In the genomic region with DNA sequence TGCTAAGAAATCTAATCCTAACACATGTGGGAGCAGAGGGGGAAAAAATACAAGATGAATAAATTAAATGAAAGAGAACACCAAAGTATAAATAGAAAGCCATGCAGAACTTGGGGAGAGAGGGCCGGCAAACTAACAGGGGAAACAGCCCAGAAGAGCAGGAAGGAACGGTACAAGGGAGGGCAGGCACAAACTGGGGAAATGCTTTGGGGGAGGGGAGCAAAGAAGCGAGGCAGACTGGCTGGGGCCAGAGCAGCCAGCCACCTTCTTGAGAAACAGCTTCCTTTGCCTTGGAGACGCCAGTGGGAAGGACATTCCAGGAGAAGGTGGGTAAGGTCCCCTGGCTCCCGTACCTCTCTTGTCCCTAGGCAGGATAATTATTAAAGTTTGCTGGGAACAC, we compare ENCODE assay signal across 9 mouse cellular contexts. TPM values are rescaled to one million over a fixed set of nuclear protein-coding genes. Genes with fewer than 3 reads are reported as not detected.
DNase-seq lines count a peak whose midpoint lies in the region; ATAC-seq and TF ChIP-seq lines count a peak whose summit lies in the region.
"Had no signal": no experiment of that assay in that cellular context is flagged by ENCODE, and none has a peak within 500 bp of the region (broad histone marks: within the 10 kb centered on the region; RNA-seq: fewer than 3 reads in every experiment).

No protein-coding gene starts in this region.

- no peak overlapping the region for H3K4me2 ChIP-seq in forebrain, embryonic 16.5 days (ENCODE audit: low read length)
- peak overlapping the region; percentile 26; the same call in 1 of the 2 replicates for H3K4me2 ChIP-seq in lung, embryonic 15.5 days
- 0 out of 2 replicates have a peak overlapping the region, but pooled peaks have one; percentile 0 for H3K4me2 ChIP-seq in hindbrain, postnatal 0 days (ENCODE audit: low read depth, low read length)
- no peak overlapping the region for H3K4me2 ChIP-seq in forebrain, embryonic 11.5 days (ENCODE audit: low read depth, low read length, severe bottlenecking)

- peaks cover 19% of the 10 kb centered on the region for H3K4me1 ChIP-seq in forebrain, embryonic 10.5 days
- H3K4me1 ChIP-seq in forebrain, embryonic 16.5 days (replicated peaks; ENCODE audit: control insufficient read depth, insufficient read depth, low read length): no peaks in the 10 kb centered on the region
- peaks cover 21% of the 10 kb centered on the region for H3K4me1 ChIP-seq in lung, embryonic 15.5 days
- H3K4me1 ChIP-seq in hindbrain, postnatal 0 days (ENCODE audit: insufficient read depth, low read length): no peaks in the 10 kb centered on the region
- no peaks in the 10 kb centered on the region; the same call in none of the 2 replicates for H3K4me1 ChIP-seq in forebrain, embryonic 11.5 days (replicated peaks; ENCODE audit: control insufficient read depth, insufficient read depth, low read length)

- ATAC-seq in forebrain, embryonic 16.5 days: no peak
- ATAC-seq in lung, embryonic 15.5 days (ENCODE audit: borderline replicate concordance, extremely low read depth, low FRiP score, low TSS enrichment): peak; percentile 73; the same call in 1 of the 2 replicates
- ATAC-seq in hindbrain, postnatal 0 days: peak; percentile 55; the same call in 1 of the 2 replicates
- peak; percentile 58 for ATAC-seq in megakaryocyte progenitor cell, adult 5-6 weeks (replicated peaks; ENCODE audit: poor library complexity)
- ATAC-seq in forebrain, embryonic 11.5 days (replicated peaks; ENCODE audit: low FRiP score): no peak
- ATAC-seq: forebrain, embryonic 14.5 days had no signal

- DNase-seq in forebrain, embryonic 10.5 days (ENCODE audit: extremely low spot score, low spot score): no peak
- no peak for DNase-seq in lung, postnatal 14 days
- no peak for DNase-seq in hindbrain, postnatal 0 days (ENCODE audit: low spot score)
- no peak for DNase-seq in left cerebral cortex, adult 18-20 months (ENCODE audit: low spot score in 2 of 2)
- no peak for DNase-seq in forebrain, embryonic 11.5 days (ENCODE audit: low spot score)

- H3K36me3 ChIP-seq in forebrain, embryonic 10.5 days (replicated peaks): peaks cover 97% of the 10 kb centered on the region
- H3K36me3 ChIP-seq in forebrain, embryonic 16.5 days (ENCODE audit: control insufficient read depth, insufficient read depth): no peaks in the 10 kb centered on the region
- no peaks in the 10 kb centered on the region for H3K36me3 ChIP-seq in lung, embryonic 15.5 days
- H3K36me3 ChIP-seq in hindbrain, postnatal 0 days (ENCODE audit: insufficient read depth, low read length): no peaks in the 10 kb centered on the region
- no peaks in the 10 kb centered on the region; the same call in 1 of the 2 replicates for H3K36me3 ChIP-seq in forebrain, embryonic 11.5 days (ENCODE audit: control insufficient read depth, insufficient read depth, low read length)

- H3K27me3 ChIP-seq in forebrain, embryonic 10.5 days (ENCODE audit: poor library complexity, severe bottlenecking): no peaks in the 10 kb centered on the region
- H3K27me3 ChIP-seq in forebrain, embryonic 16.5 days (replicated peaks; ENCODE audit: control insufficient read depth, insufficient read depth, low read length): no peaks in the 10 kb centered on the region
- H3K27me3 ChIP-seq in lung, embryonic 15.5 days: no peaks in the 10 kb centered on the region
- no peaks in the 10 kb centered on the region for H3K27me3 ChIP-seq in hindbrain, postnatal 0 days (ENCODE audit: insufficient read depth, low read length)
- no peaks in the 10 kb centered on the region for H3K27me3 ChIP-seq in forebrain, embryonic 11.5 days (ENCODE audit: control insufficient read depth, insufficient read depth, low read length)

- H3K4me3 ChIP-seq in forebrain, embryonic 10.5 days: no peak overlapping the region
- no peak overlapping the region for H3K4me3 ChIP-seq in forebrain, embryonic 16.5 days (replicated peaks; ENCODE audit: low read length)
- H3K4me3 ChIP-seq in lung, embryonic 15.5 days: no peak overlapping the region
- H3K4me3 ChIP-seq in hindbrain, postnatal 0 days (ENCODE audit: low read length): no peak overlapping the region
- no peak overlapping the region for H3K4me3 ChIP-seq in forebrain, embryonic 11.5 days (ENCODE audit: low read depth, low read length)

- TF ChIP-seq CTCF in hindbrain, postnatal 0 days (IDR thresholded peaks at IDR 0.05; ENCODE audit: low read depth): no peak

- no peak overlapping the region for H3K9ac ChIP-seq in forebrain, embryonic 16.5 days (replicated peaks; ENCODE audit: low read depth, low read length)
- no peak overlapping the region for H3K9ac ChIP-seq in lung, embryonic 15.5 days
- no peak overlapping the region for H3K9ac ChIP-seq in hindbrain, postnatal 0 days (replicated peaks; ENCODE audit: low read length)
- no peak overlapping the region for H3K9ac ChIP-seq in forebrain, embryonic 11.5 days (ENCODE audit: low read length)

- H3K27ac ChIP-seq in forebrain, embryonic 10.5 days: peak overlapping the region; percentile 40; the same call in 1 of the 2 replicates
- no peak overlapping the region for H3K27ac ChIP-seq in forebrain, embryonic 16.5 days (ENCODE audit: low read length)
- peak overlapping the region; percentile 64 for H3K27ac ChIP-seq in lung, embryonic 15.5 days
- 0 out of 2 replicates have a peak overlapping the region, but pooled peaks have one; percentile 9 for H3K27ac ChIP-seq in hindbrain, postnatal 0 days
- no peak overlapping the region for H3K27ac ChIP-seq in forebrain, embryonic 11.5 days (ENCODE audit: low read depth, low read length)

- WGBS in forebrain, embryonic 10.5 days: 44% methylated on average over 5 of the region's 5 CpGs
- 32% methylated on average over 5 of the region's 5 CpGs for WGBS in forebrain, embryonic 16.5 days
- WGBS in lung, embryonic 15.5 days: 7% methylated on average over 5 of the region's 5 CpGs
- WGBS in hindbrain, postnatal 0 days: 17% methylated on average over 5 of the region's 5 CpGs
- WGBS in forebrain, embryonic 11.5 days: 45% methylated on average over 5 of the region's 5 CpGs

- no peaks in the 10 kb centered on the region for H3K9me3 ChIP-seq in forebrain, embryonic 10.5 days
- H3K9me3 ChIP-seq in forebrain, embryonic 16.5 days (ENCODE audit: control insufficient read depth, low read length): no peaks in the 10 kb centered on the region
- no peaks in the 10 kb centered on the region for H3K9me3 ChIP-seq in lung, embryonic 15.5 days
- H3K9me3 ChIP-seq in hindbrain, postnatal 0 days (ENCODE audit: low read length): no peaks in the 10 kb centered on the region
- no peaks in the 10 kb centered on the region for H3K9me3 ChIP-seq in forebrain, embryonic 11.5 days (ENCODE audit: control insufficient read depth, low read length)

RNA-seq across cellular contexts. Expression of gene Hmga2, which starts 14.5 kb away (rescaled TPM):
- polyA plus RNA-seq in forebrain, embryonic 10.5 days (2016; fragmentation: Nextera tagmentation; extraction: Ambion mirVana): 115 and 117 TPM in 2 replicates
- polyA plus RNA-seq in forebrain, embryonic 16.5 days (2015; fragmentation: Nextera tagmentation; extraction: Ambion mirVana): 0.68 and 0.71 TPM in 2 replicates
- 7.8 and 8.7 TPM in 2 replicates for polyA plus RNA-seq in lung, embryonic 15.5 days (2015; fragmentation: Nextera tagmentation; extraction: Ambion mirVana)
- 1.2 and 1.5 TPM in 2 replicates for total RNA-seq in hindbrain, postnatal 0 days (2014; rRNA removed)
- 0.98 and 1.5 TPM in 2 replicates for polyA plus RNA-seq in hindbrain, postnatal 0 days (2015; fragmentation: Nextera tagmentation; extraction: Ambion mirVana)
- 2.9 and 4.3 TPM in 2 replicates for total RNA-seq in megakaryocyte progenitor cell, adult 5-6 weeks (2015)
- total RNA-seq in megakaryocyte progenitor cell, adult 5-6 weeks (2017): 0.50 and 1.4 TPM in 2 replicates
- total RNA-seq in left cerebral cortex, adult 18-20 months (2021): under 1 TPM; 0.09 to 0.16 TPM
- 84.3 and 91.9 TPM in 2 replicates for polyA plus RNA-seq in forebrain, embryonic 11.5 days (2014; fragmentation: Nextera tagmentation; extraction: Ambion mirVana)

Comparison
In these comparisons a context has a peak if more than half of its experiments do, and no peak if none do; other contexts are left out.
1. H3K27ac ChIP-seq: peak in forebrain, embryonic 10.5 days (single experiment), lung, embryonic 15.5 days (single experiment) and hindbrain, postnatal 0 days (single experiment); none in forebrain, embryonic 16.5 days (single experiment) and forebrain, embryonic 11.5 days (single experiment).
2. ATAC-seq: peak in lung, embryonic 15.5 days (single experiment), hindbrain, postnatal 0 days (single experiment) and megakaryocyte progenitor cell, adult 5-6 weeks (single experiment); none in forebrain, embryonic 16.5 days (single experiment) and forebrain, embryonic 11.5 days (single experiment).
3. H3K4me2 ChIP-seq: peak in lung, embryonic 15.5 days (single experiment) and hindbrain, postnatal 0 days (single experiment); none in forebrain, embryonic 16.5 days (single experiment) and forebrain, embryonic 11.5 days (single experiment).